Mouse (Mus musculus) small intestine, adult 2 months (tissue): ENCODE results near the gene Ccdc92b. TPM values are rescaled to one million over a fixed set of nuclear protein-coding genes. Genes with fewer than 3 reads are reported as not detected.

ENCODE experiments used
- H3K27ac ChIP-seq: fragments of 200-500 bp; 2 replicates; pipeline ENCODE4 v1.5.1; 2012; ENCODE audit warnings: low read depth, low read length, control low read depth, inconsistent platforms; ENCODE audit not compliant: insufficient read depth
- H3K27me3 ChIP-seq: fragments of 200-500 bp; 2 replicates; pipeline ENCODE4 v1.6.1; 2012; ENCODE audit warnings: mild to moderate bottlenecking, moderate library complexity, low read length, inconsistent platforms; ENCODE audit not compliant: control insufficient read depth, insufficient read depth
- H3K36me3 ChIP-seq: fragments of 200-500 bp; 2 replicates; pipeline ENCODE4 v1.6.1; 2012; ENCODE audit warnings: mild to moderate bottlenecking, low read length, control low read depth, inconsistent platforms; ENCODE audit not compliant: control insufficient read depth, insufficient read depth
- H3K4me1 ChIP-seq: fragments of 200-500 bp; 2 replicates; pipeline ENCODE4 v1.6.1; 2012; ENCODE audit warnings: low read length, inconsistent platforms, mixed read lengths; ENCODE audit not compliant: control insufficient read depth, insufficient read depth, insufficient read length
- H3K4me3 ChIP-seq: fragments of 200-500 bp; 2 replicates; pipeline ENCODE4 v1.5.1; 2012; ENCODE audit warnings: low read depth, mild to moderate bottlenecking, control low read depth, inconsistent platforms, low read length, moderate library complexity
- CTCF ChIP-seq: fragments of 200-500 bp; IDR thresholded peaks from 2 replicates; pipeline ENCODE4 v1.5.1; 2012; ENCODE audit warnings: low read depth, mild to moderate bottlenecking, control low read depth, inconsistent platforms, low read length, moderate library complexity, mixed read lengths; ENCODE audit not compliant: insufficient replicate concordance, insufficient read length; ENCODE audit errors: extremely low read depth
- POLR2A ChIP-seq: fragments of 200-500 bp; IDR thresholded peaks from 2 replicates; pipeline ENCODE4 v1.6.1; 2012; ENCODE audit warnings: low read depth, mild to moderate bottlenecking, control low read depth, inconsistent platforms, low read length, moderate library complexity
- WGBS: fragments of 180-500 bp; shearing (Covaris S2); methylation state at CpG from one replicate; pipeline ENCODE4 v1.1.7; 2018; 5-methylcytosine and 5-hydroxymethylcytosine counted together
- polyA plus RNA-seq: library from polyadenylated mRNA; depleted of rRNA; stranded (reverse); fragments of >200 nt; gene quantifications from 2 replicates; pipeline ENCODE4 v1.2.3, GENCODE M21; 2012; rRNA removed

The Ccdc92b gene
- polyA plus RNA-seq, 1 experiment = 0.77 TPM

- Histone ChIP-seq H3K4me3 (no peak overlapping the region), H3K36me3 (peaks cover 48% of the 10 kb centered on the region), H3K27ac (no peak overlapping the region), H3K27me3 (no peaks in the 10 kb centered on the region), H3K4me1 (no peaks in the 10 kb centered on the region)
- TF ChIP-seq POLR2A (no peak), CTCF (no peak)
- WGBS = 66% methylated on average over 6 of the region's 6 CpGs
Measured at GRCm38 (mm10) chr11:74672901-74673513, 53.6 kb downstream of the Ccdc92b start.

- WGBS = 83% methylated on average over 1 of the region's 1 CpGs
- Histone ChIP-seq H3K36me3 (peaks cover 50% of the 10 kb centered on the region), H3K27ac (no peak overlapping the region), H3K4me3 (no peak overlapping the region), H3K27me3 (no peaks in the 10 kb centered on the region), H3K4me1 (no peaks in the 10 kb centered on the region)
- no peak for TF ChIP-seq POLR2A
- no peak for TF ChIP-seq CTCF
Measured at GRCm38 (mm10) chr11:74673561-74673960, 54.2 kb downstream of the Ccdc92b start.

GRCm38 (mm10) chr11:74674713-74675112, 55.3 kb downstream of the Ccdc92b start:
- TF ChIP-seq CTCF = no peak
- TF ChIP-seq POLR2A = no peak
- WGBS = 92% methylated on average over 8 of the region's 8 CpGs
- Histone ChIP-seq H3K27me3 (no peaks in the 10 kb centered on the region), H3K27ac (no peak overlapping the region), H3K4me3 (no peak overlapping the region), H3K36me3 (peaks cover 51% of the 10 kb centered on the region), H3K4me1 (no peaks in the 10 kb centered on the region)

GRCm38 (mm10) chr11:74675156-74675555, 55.8 kb downstream of the Ccdc92b start:
- H3K36me3 ChIP-seq = peaks cover 52% of the 10 kb centered on the region
- H3K27ac ChIP-seq = no peak overlapping the region
- no peak for TF ChIP-seq POLR2A
- TF ChIP-seq CTCF = no peak
- 82% methylated on average over 4 of the region's 4 CpGs for WGBS
- no peak overlapping the region for H3K4me3 ChIP-seq
- no peaks in the 10 kb centered on the region for H3K4me1 ChIP-seq
- no peaks in the 10 kb centered on the region for H3K27me3 ChIP-seq

Other genes with a start within 250 kb of the Ccdc92b start
- 10.5 and 18.4 TPM in 2 replicates for gene Rap1gap2, start 8.7 kb upstream of the Ccdc92b start, polyA plus RNA-seq
- 34.2 and 49.0 TPM in 2 replicates for gene Cluh, start 29.9 kb downstream of the Ccdc92b start, polyA plus RNA-seq
- gene Pafah1b1, start 105.1 kb downstream of the Ccdc92b start, polyA plus RNA-seq = 3.9 and 9.6 TPM in 2 replicates
- 0.65 and 1.6 TPM in 2 replicates for gene Mettl16, start 151.2 kb downstream of the Ccdc92b start, polyA plus RNA-seq
- 9.5 and 23.6 TPM in 2 replicates for gene Mnt, start 211.3 kb downstream of the Ccdc92b start, polyA plus RNA-seq